Mouse (Mus musculus): Measurements from ENCODE around the gene Glg1.

DNA sequence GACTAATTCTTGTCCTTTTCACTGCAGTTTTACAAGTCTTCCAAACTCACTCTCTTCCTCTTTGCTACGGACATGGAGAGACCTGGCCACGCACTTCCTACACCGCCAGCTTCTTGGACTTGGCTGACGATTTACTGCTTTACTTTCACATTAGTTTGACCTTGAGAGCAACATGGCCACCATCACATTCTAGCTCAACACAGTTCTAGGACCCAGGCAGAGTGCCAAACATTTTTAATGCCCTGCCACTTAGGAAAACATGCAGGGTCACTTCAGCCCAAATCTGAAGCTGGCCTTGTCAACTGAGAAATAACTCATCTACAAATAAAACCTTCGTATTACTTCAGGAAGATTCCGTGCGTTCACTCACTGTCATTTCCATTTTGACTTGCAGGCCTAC lies 32.7 kb upstream of the Glg1 start:
- no peak for TF ChIP-seq POLR2A (IDR thresholded peaks at IDR 0.05; ENCODE audit: insufficient read depth, low read depth, low read length)
- no peak for TF ChIP-seq CTCF (IDR thresholded peaks at IDR 0.05)
- TF ChIP-seq EP300 (IDR thresholded peaks at IDR 0.05; ENCODE audit: insufficient read depth, low read depth, low read length) = no peak

All from heart, adult 2 months (tissue).